Mouse (Mus musculus) heart, embryonic 14.5 days (tissue): ENCODE measurements around the gene Fam214b. TPM values are rescaled to one million over a fixed set of nuclear protein-coding genes. Genes with fewer than 3 reads are reported as not detected.

ENCODE experiments used
- ATAC-seq: fragments of 200-750 bp; cut with Nextera tagmentation; 2 replicates; pipeline ENCODE4 v1.8.0; 2017; ENCODE audit warnings: low read depth, moderate TSS enrichment; ENCODE audit not compliant: insufficient number of reproducible peaks, insufficient read depth, low FRiP score
- H3K27ac ChIP-seq, 2 experiments: fragments of 200-500 bp in 1 of 2; fragments of 300-500 bp in 1 of 2; sonication (generic) in 1 of 2; replicated peaks in 1 of 2; 2 replicates each; pipeline ENCODE4 v1.5.1; 2012 to 2014; ENCODE audit warnings: low read depth in 2 of 2, low read length in 2 of 2, control low read depth in 1 of 2, mild to moderate bottlenecking in 1 of 2, mixed read lengths in 1 of 2; ENCODE audit not compliant: control insufficient read depth in 1 of 2, insufficient read depth in 1 of 2
- H3K27me3 ChIP-seq: fragments of 300-500 bp; sonication (generic); 2 replicates; pipeline ENCODE4 v1.6.1; 2014; ENCODE audit warnings: mild to moderate bottlenecking, low read length, control low read depth; ENCODE audit not compliant: control insufficient read depth, insufficient read depth
- H3K36me3 ChIP-seq: fragments of 300-500 bp; sonication (generic); 2 replicates; pipeline ENCODE4 v1.6.1; 2014; ENCODE audit warnings: mild to moderate bottlenecking, control low read depth, low read length, mixed read lengths; ENCODE audit not compliant: control insufficient read depth, insufficient read depth
- H3K4me1 ChIP-seq, 2 experiments: fragments of 200-500 bp in 1 of 2; fragments of 300-500 bp in 1 of 2; sonication (generic) in 1 of 2; 2 replicates each; pipeline ENCODE4 v1.6.1; 2012 to 2014; ENCODE audit warnings: low read length in 2 of 2, control low read depth in 1 of 2, mixed read lengths in 1 of 2; ENCODE audit not compliant: control insufficient read depth in 2 of 2, insufficient read depth in 2 of 2
- H3K4me2 ChIP-seq: fragments of 300-500 bp; sonication (generic); 2 replicates; pipeline ENCODE4 v1.6.1; 2014; ENCODE audit warnings: mild to moderate bottlenecking, low read length
- H3K4me3 ChIP-seq, 2 experiments: fragments of 200-500 bp in 1 of 2; fragments of 300-500 bp in 1 of 2; sonication (generic) in 1 of 2; 2 replicates each; pipeline ENCODE4 v1.5.1; 2012 to 2014; ENCODE audit warnings: low read length in 2 of 2, mild to moderate bottlenecking in 2 of 2, control low read depth in 1 of 2, low read depth in 1 of 2, moderate library complexity in 1 of 2; ENCODE audit not compliant: control insufficient read depth in 1 of 2, insufficient read depth in 1 of 2
- H3K9ac ChIP-seq: fragments of 300-500 bp; sonication (generic); 2 replicates; pipeline ENCODE4 v1.6.1; 2014; ENCODE audit warnings: mild to moderate bottlenecking, low read length
- H3K9me3 ChIP-seq: fragments of 300-500 bp; sonication (generic); 2 replicates; pipeline ENCODE4 v1.6.1; 2016; ENCODE audit warnings: low read length, control low read depth; ENCODE audit not compliant: control insufficient read depth
- WGBS: fragments of 180-500 bp; shearing (Covaris S2); extraction: QIAGEN DNeasy Blood & Tissue Kit; methylation state at CpG from one replicate; pipeline ENCODE4 v1.1.7; 2014; 5-methylcytosine and 5-hydroxymethylcytosine counted together
- polyA plus RNA-seq: library from polyadenylated mRNA; unstranded; fragments of >200 nt; fragmentation: Nextera tagmentation; extraction: Ambion mirVana; gene quantifications from 2 replicates; pipeline ENCODE4 v1.2.1, GENCODE M21; 2014

Fam214b gene
- polyA plus RNA-seq, 1 experiment from 2014 or later, result 12.0 TPM

GRCm38 (mm10) chr4:43030780-43031230 lies 15.2 kb downstream of the Fam214b start:
- Histone ChIP-seq H3K9me3 (no peaks in the 10 kb centered on the region), H3K4me3 (peak overlapping the region; percentile 67 to 69), H3K9ac (peak overlapping the region; percentile 89), H3K27me3 (no peaks in the 10 kb centered on the region), H3K36me3 (peaks cover 58% of the 10 kb centered on the region), H3K4me1 (peaks cover 6 to 13% of the 10 kb centered on the region in 2 experiments), H3K27ac (peak overlapping the region; percentile 73 to 86), H3K4me2 (peak overlapping the region; percentile 83)
- WGBS, result under 1% methylated on average over 28 of the region's 28 CpGs
- peak; percentile 22; the same call in 1 of the 2 replicates for ATAC-seq

- H3K27me3 ChIP-seq, result no peaks in the 10 kb centered on the region
- 63% methylated on average over 9 of the region's 9 CpGs for WGBS
- peaks cover 6 to 13% of the 10 kb centered on the region in 2 experiments for H3K4me1 ChIP-seq
- peak overlapping the region; percentile 83 for H3K4me2 ChIP-seq
- H3K9ac ChIP-seq, result peak overlapping the region; percentile 89
- peak overlapping the region in 1 of 2 experiments; percentile 86; a peak in 1 of 4 replicates for H3K27ac ChIP-seq
- no peaks in the 10 kb centered on the region for H3K9me3 ChIP-seq
- peak overlapping the region; percentile 67 to 69 for H3K4me3 ChIP-seq
- H3K36me3 ChIP-seq, result peaks cover 53% of the 10 kb centered on the region
- ATAC-seq, result no peak
Observed at GRCm38 (mm10) chr4:43030352-43030751, 15.7 kb downstream of the Fam214b start.

DNA sequence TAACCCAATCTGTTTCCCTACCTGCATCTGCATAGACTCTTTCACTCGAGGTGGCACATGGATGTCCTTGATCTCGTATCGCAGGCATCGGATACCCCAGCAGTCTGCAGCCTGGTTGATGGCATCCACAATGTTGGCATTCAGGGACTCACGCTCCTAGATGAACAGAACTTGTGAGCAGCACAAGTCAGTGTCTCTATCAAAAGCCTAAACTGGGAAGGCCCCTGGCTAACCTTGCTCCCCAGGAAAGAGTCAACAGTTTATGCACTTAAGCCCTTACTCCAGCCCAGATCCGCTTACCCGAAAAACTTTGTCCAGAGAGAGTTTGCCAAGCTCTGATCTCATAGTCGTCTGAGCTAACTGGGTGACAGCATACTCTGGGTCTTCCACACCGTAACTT lies 16.3 kb downstream of the Fam214b start:
- no peaks in the 10 kb centered on the region for H3K27me3 ChIP-seq
- 90% methylated on average over 9 of the region's 9 CpGs for WGBS
- H3K4me3 ChIP-seq, result no peak overlapping the region
- H3K4me1 ChIP-seq, result peaks cover 9 to 17% of the 10 kb centered on the region in 2 experiments
- no peak overlapping the region for H3K27ac ChIP-seq
- peaks cover 50% of the 10 kb centered on the region for H3K36me3 ChIP-seq
- H3K9me3 ChIP-seq, result no peaks in the 10 kb centered on the region
- no peak overlapping the region for H3K4me2 ChIP-seq
- ATAC-seq, result no peak
- no peak overlapping the region for H3K9ac ChIP-seq

DNA sequence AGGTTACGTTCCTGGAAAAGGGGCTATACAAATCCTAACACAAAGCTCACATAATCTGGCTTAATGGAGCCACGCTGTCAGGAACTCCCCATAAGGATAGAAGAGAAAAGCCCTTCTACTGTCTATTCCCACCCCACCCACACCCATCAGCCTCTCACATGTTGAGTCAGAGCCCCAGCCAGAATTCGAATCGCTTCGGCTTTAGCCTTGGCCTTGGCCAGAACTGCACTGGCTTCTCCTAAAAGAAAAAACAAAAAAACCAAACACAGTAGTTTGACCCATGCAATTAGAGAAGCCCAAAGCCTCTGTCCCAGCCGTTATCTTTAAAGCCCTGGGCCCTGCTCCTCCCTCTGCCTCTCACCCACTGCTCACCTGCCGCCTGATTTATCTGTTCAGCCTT lies 16.9 kb downstream of the Fam214b start:
- Histone ChIP-seq H3K4me1 (peaks cover 13 to 22% of the 10 kb centered on the region in 2 experiments), H3K9me3 (no peaks in the 10 kb centered on the region), H3K27me3 (no peaks in the 10 kb centered on the region), H3K9ac (no peak overlapping the region), H3K4me3 (no peak overlapping the region), H3K36me3 (peaks cover 48% of the 10 kb centered on the region), H3K4me2 (no peak overlapping the region), H3K27ac (no peak overlapping the region)
- 98% methylated on average over 7 of the region's 7 CpGs for WGBS
- no peak for ATAC-seq

DNA sequence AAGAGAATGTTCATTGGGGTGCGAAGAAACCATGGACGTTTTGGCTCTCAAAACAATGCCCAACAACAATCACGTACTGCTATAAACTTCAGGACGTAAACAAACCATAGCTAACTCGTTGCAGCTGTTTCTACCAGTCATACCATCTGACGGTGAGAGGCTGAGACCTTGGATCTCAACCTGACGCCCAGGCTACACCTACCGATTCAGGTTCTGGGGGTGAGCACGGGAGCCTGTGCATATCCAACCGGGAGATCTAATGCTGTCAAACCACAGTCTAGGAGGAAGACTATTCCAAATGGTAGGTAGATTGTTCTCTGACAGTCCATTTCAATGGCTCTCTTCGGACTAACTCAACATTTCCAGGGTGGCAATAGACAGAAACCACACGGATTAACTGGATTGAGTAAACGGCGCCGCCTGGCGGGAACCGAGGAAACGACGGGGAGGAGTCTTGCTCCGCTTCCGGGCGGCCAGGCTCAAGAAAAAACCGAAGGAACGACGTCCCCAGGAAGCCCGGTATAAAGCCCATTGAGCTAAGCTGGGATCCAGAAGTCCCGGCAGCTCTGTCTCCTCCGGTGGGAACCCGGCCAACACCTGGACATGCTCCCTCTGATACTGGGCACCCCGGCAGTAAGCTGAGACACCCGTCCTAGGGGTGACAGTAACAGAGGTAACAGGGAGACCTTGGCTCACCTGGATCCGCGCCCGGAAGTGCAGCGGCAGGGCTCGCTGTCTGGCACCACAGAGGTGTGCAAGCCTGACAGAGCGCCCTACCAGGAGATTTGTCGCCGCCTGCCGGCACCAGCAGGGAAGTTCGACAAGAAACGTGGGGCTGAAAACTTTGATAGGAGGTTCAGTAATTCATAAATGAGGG lies 20.7 kb downstream of the Fam214b start, which contains the start of gene Pigo:
Pigo (minus strand) TSS at position 736 of the 877 bp plus-strand sequence.
- Histone ChIP-seq H3K4me2 (peak within 1 kb of the TSS; percentile 89), H3K4me1 (peaks cover 9 to 13% of the 10 kb centered on the region in 2 experiments), H3K9me3 (no peaks in the 10 kb centered on the region), H3K27me3 (no peaks in the 10 kb centered on the region), H3K4me3 (peak within 1 kb of the TSS; percentile 48 to 87), H3K27ac (peak within 1 kb of the TSS; percentile 76 to 85), H3K9ac (peak within 1 kb of the TSS; percentile 73), H3K36me3 (peaks cover 75% of the 10 kb centered on the region)
- peak; percentile 76 for ATAC-seq
- WGBS, result 7% methylated on average over 42 of the region's 42 CpGs

DNA sequence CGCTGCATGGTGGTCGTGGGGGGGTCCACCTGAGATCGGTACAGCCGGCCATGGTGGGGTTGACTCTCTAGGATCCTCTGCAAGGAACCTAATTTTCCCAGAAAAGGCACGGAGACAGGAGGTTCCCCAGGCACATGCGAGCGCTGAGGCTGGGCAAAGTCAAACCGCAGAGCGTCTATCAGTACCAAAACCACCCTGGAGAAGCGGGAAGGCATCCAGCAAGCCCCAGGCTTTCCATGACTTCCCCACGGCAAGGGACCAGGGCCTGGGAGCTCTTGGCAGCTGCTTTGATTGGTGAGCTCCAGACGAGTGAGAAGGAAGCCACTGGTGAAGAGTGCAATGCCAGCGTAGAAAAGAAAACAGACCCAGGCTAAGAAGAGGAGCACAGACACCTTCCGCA lies 21.3 kb downstream of the Fam214b start:
- Histone ChIP-seq H3K27me3 (no peaks in the 10 kb centered on the region), H3K4me3 (peak overlapping the region; percentile 48 to 87), H3K4me2 (peak overlapping the region; percentile 89), H3K9ac (peak overlapping the region; percentile 73), H3K27ac (peak overlapping the region in 1 of 2 experiments; percentile 76; a peak in 1 of 4 replicates), H3K9me3 (no peaks in the 10 kb centered on the region), H3K36me3 (peaks cover 81% of the 10 kb centered on the region), H3K4me1 (peaks cover 7 to 9% of the 10 kb centered on the region in 2 experiments)
- WGBS, result 78% methylated on average over 14 of the region's 14 CpGs
- ATAC-seq, result no peak

GRCm38 (mm10) chr4:43021341-43021740 lies 24.7 kb downstream of the Fam214b start:
- ATAC-seq, result no peak
- Histone ChIP-seq H3K4me2 (no peak overlapping the region), H3K9me3 (no peaks in the 10 kb centered on the region), H3K9ac (no peak overlapping the region), H3K27ac (no peak overlapping the region), H3K4me1 (peaks cover 7 to 9% of the 10 kb centered on the region in 2 experiments), H3K4me3 (no peak overlapping the region), H3K27me3 (no peaks in the 10 kb centered on the region), H3K36me3 (peaks cover 76% of the 10 kb centered on the region)
- WGBS, result 75% methylated on average over 17 of the region's 17 CpGs
